Mouse (Mus musculus): Measurements from ENCODE around the gene C130026I21Rik.
"Not testable (repeated sequence)": the region's sequence is repeated elsewhere in the genome, so short reads cannot be mapped to it uniquely, and the experiment has no call there.

C130026I21Rik gene

DNA sequence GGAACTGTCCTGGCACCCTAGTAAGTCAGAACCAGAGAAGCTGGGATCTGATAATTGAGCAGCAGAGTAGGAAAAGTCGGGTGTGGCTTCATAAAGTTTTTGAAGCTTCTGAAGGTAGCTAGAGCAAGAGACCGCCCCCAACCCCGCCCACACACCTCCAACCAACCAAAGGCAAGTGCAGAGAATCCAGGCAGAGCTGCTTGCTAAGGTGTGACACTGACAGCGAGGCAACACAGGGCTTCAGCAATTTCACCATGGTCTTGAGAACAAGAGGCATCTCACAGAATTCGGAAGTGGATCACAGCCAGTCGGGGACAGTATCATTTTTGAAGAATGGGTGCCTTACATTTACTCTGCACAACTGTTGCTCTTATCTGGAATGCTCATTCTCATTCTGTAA is at the start of gene C130026I21Rik:
TSS of gene C130026I21Rik (minus strand) at position 101 of the 400 bp plus-strand sequence.
- not testable (repeated sequence) for DNase-seq (ENCODE audit: low spot score in 2 of 2)

DNA sequence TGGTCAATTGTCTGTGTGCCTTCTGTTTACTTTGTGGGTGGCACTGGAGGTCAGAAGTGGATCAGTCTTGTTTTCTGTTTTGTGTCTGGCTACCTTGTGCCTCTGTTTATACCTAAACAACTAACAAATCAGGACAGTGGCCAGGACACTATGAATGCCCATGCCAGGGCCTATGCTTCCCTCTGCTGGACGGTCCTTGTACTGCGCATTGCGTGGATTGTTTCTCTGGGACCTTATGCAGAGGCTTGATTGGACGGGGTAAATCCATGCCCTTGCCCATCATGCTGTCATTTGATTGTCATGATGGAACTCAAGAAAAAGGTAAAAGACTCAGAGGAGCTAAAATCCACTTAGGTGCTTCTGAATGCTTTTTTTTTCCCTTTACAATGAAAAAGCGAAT is 16.7 kb upstream of the C130026I21Rik start:
- peak in 1 of 2 experiments; percentile 26 for DNase-seq (ENCODE audit: low spot score in 2 of 2)

DNA sequence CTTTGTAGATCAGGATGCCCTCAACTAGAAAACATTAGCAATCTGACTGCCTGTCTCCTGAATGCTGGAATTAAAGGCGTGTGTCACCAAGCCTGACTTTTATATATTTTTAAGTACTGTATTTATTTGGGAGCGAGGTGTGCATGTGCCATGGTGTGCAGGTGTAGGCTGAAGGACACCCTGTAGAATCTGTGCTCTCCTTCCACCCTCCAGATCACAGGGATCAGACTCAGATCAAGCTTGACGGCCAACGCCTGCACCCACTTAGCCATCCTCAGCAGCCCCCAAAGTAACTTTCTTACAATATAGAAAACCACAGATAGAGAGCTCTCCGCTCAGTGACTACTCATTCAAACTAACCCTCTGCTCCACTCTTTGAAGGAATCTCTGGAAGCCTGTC is 6.1 kb upstream of the C130026I21Rik start:
- not testable (repeated sequence) for DNase-seq (ENCODE audit: low spot score in 2 of 2)

DNA sequence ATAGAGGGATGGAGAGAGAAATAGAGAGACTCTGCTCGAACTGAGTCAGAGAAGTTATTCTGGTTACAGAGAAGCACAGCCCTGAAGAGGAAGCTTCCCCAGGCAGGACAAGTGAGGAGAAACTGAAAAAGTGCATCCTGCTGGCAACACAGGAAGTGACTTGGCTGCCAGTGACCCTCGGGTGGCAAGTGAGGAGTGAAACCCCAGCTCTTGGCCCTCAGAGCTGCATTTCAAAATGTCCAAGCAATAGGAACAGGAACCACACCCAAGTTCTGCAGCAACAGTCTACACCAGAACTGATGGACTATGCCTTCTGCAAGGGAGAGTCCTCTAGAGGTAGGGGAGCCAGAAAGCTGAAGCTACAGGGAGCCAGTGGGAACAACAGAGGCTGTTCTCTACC is 11.7 kb downstream of the C130026I21Rik start:
- peak; percentile 30 to 46 for DNase-seq (ENCODE audit: low spot score in 2 of 2)

DNA sequence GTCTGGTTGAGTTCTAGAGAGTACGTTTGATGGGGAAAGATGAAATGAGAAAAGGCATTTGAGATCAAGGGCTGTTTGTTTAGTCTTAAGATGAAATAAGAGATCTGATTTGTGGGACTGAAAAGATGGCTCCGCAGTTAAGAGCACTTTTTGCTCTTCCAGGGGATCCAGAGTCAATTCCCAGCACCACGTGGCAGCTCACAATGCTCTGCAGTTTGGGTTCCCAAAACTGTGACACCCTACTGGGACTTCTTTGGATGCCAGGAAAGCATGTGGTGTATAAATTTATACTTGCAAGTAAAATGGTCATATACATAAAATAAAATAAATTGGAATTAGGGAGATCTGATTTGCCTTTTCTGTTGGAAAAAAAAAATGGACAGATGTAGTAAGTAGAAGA is 15.1 kb downstream of the C130026I21Rik start:
- DNase-seq (ENCODE audit: low spot score in 2 of 2) = not testable (repeated sequence)

DNA sequence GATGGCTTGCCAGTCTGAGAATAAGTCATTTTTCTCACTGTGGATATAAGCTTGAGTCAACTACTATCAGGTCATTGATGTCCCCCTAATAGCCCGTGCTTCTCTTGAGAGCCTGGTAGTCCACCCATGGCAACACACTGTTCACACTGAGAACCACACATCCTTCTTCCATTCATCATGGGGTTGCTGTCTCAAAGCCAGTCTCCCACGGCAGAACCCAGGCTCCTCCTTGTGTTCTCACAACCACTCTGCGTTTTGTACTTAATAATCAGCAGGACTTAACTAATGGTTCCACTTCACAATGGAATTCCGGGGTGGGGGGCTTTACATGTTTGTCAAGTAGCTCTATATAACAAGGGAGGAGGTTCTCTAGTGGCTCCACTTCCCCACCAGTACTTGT is 19.2 kb downstream of the C130026I21Rik start:
- DNase-seq (ENCODE audit: low spot score in 2 of 2) = not testable (repeated sequence)

DNA sequence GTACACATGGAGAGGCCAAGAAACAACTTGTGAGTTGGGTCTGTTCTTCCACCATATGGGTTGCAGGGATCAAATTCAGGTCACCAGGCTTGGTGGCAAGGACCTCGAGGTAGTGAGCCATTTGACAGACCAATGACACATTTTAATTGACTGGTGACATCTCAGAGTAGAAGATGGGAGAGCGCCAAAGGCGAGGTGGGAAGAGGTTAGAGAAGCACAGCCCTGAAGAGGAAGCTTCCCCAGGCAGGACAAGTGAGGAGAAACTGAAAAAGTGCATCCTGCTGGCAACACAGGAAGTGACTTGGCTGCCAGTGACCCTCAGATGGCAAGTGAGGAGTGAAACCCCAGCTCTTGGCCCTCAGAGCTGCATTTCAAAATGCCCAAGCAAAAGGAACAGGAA is 21.4 kb downstream of the C130026I21Rik start:
- peak in 1 of 2 experiments; percentile 27 for DNase-seq (ENCODE audit: low spot score in 2 of 2)

DNA sequence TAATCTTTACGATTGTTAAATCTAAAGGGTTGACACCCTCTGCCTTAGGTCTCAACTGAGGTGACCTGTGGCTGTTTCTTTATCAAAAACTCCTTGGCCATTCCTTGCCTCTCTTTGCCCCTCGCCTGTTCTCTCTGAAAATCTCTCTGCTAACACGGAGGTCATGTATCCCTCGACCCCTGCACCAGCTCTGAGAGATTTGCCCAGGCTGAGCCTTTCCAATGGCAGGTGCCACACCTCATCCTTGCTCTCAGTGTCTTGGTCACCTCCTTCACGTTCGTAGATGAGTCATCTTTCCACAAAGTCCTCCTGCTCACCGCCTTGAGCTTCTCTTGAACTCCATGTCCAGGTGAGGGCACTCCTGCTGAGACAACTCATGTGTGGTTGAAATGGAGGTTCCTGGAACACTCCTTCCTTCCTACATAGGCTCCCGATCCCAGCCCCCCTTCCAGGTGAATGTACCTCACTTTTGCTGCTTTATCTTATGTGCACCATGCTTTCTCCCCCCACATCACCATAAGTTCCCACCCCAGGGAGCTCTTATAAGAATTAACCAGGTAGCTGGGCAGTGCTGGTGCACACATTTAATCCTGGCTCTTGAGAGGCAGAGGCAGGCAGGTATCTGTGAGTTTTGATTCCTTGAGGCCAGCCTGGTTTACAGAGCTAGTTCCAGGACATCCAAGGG is 23.4 kb downstream of the C130026I21Rik start:
- peak in 1 of 2 experiments; percentile 16 for DNase-seq (ENCODE audit: low spot score in 2 of 2)

DNA sequence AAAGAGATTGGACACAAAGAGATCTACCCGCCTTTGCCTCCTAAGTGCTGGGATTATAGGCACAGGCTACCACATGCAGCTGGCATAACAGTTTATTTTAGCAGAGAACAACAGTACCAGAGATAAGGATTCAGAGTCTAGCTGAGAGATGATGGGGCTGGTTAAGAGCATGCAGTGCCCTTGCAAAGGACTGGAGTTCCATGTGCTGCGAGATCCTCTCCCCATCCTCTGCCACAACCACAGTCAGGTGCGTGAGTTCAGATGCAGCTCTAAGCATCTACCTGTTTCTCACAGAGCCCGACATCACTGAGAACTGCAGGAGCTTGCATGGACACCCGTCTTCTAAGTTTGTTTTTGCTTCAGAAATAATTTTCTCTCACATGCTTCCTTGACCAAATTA is 24.1 kb downstream of the C130026I21Rik start:
- DNase-seq (ENCODE audit: low spot score in 2 of 2) = peak in 1 of 2 experiments; percentile 22

DNA sequence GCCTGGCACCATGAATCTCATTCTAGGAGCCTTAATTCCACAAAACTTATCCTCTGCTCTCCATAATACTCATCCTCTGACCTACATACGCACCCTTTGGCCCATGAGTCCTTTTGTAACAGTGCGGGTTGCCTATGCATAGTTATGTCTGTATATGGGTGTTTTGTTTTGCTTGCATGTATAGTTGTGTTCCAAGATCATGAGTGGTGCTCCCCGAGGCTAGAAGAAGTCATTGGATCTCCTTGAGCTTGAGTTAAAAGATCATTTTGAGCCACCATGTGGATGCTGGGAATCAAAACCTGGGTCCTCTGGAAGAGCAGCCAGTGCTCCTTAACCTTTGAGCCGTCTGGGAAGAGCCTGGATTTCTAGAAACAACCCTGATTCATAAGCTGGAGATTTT is 25.4 kb downstream of the C130026I21Rik start:
- not testable (repeated sequence) for DNase-seq (ENCODE audit: low spot score in 2 of 2)

DNA sequence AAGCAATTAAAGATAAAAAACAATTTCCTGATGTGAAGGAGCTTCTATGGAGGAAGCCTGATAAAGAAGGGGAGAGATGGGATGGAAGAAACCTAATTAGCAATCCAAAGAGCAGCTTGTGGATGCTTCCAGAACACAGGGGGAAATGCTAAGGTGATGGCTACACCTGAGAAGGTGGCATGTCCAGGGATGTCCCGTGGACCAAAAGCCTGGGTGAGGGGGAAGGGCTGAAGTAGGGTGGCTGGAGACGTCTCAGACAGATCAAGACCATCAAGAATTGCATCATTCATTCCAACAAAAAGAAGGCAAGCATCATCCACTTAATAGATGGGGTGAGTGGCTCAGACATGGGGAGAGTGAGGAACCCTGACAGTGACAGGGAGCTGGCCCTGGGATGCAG is 27.3 kb downstream of the C130026I21Rik start:
- DNase-seq (ENCODE audit: low spot score in 2 of 2) = not testable (repeated sequence)

DNA sequence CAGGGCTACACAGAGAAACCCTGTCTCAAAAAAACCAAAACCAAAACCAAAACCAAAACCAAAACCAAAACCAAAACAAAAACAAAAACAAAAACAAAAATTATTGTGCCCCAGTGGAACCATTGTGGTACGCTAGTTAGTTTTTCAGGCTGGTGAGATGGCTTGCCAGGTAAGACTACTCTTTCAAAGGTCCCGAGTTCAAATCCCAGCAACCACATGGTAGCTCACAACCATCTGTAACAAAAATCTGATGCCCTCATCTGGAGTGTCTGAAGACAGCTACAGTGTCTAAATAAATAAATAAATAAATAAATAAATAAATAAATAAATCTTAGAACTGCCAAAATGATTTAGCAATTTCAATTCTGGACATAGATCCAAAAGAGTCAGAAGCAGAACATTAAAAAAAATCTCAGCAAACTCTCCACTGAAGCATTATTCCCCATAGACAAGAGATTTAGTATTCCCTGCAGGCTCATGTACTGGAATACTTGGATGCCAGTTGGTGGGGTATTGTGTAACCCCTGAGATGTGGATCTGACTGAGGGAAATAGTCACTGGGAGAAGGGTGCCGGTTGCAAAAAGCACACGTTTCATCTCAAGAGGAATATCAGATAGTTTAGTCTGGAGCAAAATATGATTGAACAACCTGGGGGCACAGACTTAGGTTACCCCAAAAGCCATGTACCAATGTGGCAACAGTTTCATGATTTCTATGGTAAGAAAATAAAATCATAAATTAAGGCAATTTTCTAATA is 31.2 kb downstream of the C130026I21Rik start:
- DNase-seq (ENCODE audit: low spot score in 2 of 2) = not testable (repeated sequence)

DNA sequence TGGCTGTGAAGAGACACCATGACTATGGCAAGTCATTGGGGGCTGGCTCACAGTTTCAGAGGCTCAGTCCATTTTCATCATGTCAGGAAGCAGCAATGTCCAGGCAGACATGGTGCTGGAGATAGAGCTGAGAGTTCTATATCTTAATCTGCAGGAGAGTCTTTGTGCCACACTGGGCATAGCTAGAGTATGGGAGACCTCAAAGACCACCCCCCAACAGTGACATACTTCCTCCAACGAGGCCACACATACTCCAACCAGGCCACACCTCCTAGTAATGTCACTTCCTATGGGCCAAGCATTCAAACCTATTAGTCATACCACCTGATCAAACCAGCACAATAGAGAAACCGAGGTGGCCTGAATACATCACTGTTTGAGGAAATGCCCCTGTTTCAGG is 63.8 kb downstream of the C130026I21Rik start:
- DNase-seq (ENCODE audit: low spot score in 2 of 2) = not testable (repeated sequence)

DNA sequence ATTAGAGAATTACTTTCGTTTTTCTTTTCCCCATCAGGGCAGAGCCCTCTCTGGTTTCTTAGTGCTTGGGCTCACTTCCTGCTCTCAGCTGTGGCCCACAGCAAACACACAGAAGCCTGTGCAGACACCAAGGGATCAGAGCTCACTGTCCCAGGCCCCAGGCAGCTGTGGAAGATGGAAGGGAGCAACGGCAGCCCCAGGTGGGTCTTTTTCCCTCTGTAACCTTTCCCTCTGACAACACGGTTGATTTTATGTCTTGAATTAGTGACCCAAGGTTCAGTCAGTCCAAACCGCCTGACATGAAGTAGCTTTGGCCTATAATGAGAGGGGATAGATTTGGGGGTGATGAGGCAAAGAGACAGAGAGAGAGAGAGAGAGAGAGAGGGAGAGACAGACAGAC is 70.8 kb downstream of the C130026I21Rik start:
- DNase-seq (ENCODE audit: low spot score in 2 of 2) = not testable (repeated sequence)

DNA sequence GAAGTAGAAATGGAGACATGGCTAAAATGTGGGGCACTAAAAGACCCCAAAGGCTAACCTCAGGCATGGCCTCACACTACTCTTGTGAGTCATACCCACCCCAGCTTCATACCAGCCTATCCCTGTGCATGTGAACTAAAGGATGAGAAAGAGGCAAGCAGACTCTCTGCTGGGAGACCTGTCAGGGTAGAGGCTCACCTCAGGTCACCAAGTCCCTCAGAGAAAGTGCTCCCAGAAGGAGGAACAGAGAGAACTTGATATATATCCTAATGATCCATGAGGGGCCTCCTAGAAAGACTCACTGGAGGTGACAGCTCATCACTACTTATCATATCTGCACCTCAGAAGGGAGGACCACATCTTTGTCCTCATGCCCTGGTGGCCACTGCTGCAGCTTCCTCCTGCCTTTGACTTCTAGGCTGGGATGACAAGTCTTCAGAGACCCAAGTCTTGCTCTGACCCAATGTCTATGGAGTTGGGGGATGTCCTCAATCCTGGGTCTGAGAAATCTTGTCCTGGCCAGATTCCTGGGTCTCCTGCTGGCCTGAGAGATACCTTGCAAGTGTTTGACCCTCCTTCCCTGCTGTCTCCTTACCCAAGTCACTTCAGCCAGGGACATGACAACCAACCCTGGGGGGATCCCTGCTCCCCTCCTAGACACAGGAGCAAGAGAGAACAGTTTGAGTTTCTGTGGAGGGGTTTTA is 71.6 kb downstream of the C130026I21Rik start:
- DNase-seq (ENCODE audit: low spot score in 2 of 2) = not testable (repeated sequence)

DNA sequence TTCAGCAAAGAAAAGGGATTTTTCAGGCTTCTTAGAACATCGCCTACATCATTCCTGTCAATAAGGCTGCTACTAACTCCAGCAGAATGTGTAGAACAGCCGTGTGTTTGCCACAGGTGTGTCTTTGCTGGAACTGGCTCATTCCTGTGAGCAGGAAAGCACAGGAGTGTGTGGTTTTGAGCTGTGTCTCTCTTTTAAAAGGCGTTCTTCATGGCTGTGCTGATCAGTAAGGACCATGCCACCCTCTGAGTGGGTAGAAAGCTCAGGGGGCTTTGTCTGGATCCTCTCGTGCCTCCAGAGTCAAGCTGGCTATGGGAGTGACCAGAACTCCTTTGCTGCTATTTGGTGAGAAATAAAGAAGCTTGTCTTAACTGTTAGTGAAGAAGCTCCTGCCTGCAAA is 73.6 kb downstream of the C130026I21Rik start:
- DNase-seq (ENCODE audit: low spot score in 2 of 2) = peak in 1 of 2 experiments; percentile 12

DNA sequence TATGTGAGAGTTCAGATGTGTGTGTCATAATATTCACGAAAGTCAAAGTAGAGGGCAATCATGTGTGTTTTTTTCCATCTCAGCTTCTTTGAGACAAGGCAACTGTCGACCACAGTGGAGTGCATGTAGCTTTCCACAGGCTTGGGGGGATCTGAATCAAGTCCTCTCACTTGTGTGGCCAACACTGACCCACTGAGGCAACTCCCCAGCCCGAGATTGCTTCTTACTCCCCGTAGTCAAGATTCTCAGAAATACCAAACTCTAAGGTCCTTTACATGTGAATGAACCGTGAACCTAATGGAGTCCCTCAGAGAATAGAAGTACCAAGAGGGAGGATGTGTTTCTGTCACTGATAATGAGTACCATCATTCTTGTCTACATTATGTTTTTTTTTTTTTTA is 76.6 kb downstream of the C130026I21Rik start:
- not testable (repeated sequence) for DNase-seq (ENCODE audit: low spot score in 2 of 2)

DNA sequence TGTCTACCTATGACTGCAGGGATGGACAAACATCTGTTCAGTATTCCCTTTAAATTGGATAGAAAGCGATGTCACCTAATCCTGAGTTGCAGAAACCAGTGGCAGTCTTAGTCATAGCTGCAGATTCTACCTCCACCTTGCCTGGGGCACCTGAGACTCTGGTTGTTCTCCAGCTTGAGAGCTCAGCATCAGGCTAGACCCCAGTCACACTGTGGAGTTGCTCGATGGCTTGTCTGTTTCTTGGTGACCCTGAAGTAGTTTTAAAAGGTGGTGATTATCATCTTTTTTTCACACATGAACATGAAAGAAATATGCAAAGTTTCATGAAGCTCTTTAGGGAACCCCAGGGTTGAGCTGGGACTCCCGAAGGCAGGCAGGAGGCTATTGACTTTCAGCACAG is 88.4 kb downstream of the C130026I21Rik start:
- not testable (repeated sequence) for DNase-seq (ENCODE audit: low spot score in 2 of 2)

DNA sequence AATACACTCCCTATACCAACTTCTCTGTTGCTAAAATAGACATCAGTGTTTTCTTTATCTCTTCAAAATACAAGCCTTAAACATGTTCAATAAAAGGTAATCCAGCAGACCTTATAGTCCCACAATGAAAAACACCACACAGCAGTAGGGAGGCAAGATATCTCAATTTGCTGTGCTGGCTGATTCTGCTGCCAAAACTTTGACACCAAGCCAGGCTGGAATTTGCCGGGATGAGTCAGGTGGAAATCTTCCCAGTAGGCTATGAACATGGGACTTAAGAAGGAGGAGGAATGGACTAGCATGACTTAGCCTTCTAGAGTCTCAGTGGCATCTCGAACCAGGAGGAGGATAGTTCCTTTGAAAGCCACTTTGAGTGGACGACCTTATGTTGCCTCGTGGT is 91.4 kb downstream of the C130026I21Rik start:
- not testable (repeated sequence) for DNase-seq (ENCODE audit: low spot score in 2 of 2)

DNA sequence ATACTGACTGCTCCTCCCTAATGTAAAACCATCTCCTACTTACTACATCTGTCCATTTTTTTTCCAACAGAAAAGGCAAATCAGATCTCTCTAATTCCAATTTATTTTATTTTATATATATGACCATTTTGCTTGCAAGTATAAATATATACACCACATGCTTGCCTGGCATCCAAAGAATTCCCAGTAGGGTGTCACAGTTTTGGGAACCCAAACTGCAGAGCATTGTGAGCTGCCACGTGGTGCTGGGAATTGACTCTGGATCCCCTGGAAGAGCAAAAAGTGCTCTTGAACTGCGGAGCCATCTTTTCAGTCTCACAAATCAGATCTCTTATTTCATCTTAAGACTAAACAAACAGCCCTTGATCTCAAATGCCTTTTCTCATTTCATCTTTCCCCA is 107.5 kb downstream of the C130026I21Rik start:
- DNase-seq (ENCODE audit: low spot score in 2 of 2) = not testable (repeated sequence)

DNA sequence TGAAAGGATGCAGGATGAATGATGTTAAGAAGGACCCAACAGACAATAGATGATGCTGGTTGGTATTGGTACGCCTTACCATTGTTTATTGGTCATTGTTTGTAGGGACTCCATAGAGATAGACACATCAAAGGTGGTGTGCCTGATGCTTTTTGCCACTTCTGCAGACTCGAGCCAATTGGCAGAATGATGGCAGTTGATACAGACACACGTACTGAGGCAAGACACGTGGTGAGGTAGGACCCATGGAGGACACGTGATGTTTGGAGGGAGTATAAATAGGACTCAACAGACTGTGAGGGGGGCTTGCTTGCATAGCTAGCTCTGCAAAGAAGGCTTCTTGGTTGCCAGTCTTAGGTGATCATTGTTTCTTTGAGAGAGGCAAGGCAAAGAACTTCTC is 115.2 kb downstream of the C130026I21Rik start:
- DNase-seq (ENCODE audit: low spot score in 2 of 2) = not testable (repeated sequence)

DNA sequence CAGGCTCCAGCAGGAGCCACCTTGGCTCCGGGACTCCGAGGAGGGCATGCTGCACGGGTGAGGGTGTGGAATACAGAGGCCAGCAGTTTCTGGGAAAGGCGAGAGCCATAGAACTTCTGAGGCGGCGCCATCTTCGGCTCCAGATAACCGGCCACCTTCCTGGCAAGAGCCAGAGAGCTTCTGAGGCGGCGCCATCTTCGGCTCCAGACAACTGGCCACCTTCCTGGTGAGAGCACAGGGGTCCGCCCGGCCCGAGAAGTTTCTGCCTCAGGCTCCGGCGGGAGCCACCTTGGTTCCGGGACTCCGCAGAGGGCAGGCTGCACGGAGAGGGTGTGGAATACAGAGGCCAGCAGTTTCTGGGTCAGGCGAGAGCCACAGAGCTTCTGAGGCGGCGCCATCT is 136.7 kb downstream of the C130026I21Rik start:
- DNase-seq (ENCODE audit: low spot score in 2 of 2) = not testable (repeated sequence)
